Mouse (Mus musculus) C2C12 (cell line): ENCODE results near the gene Vgll4. TPM values are rescaled to one million over a fixed set of nuclear protein-coding genes. Genes with fewer than 3 reads are reported as not detected.

ENCODE experiments used
- H3K27me3 ChIP-seq: one replicate; pipeline ENCODE4 v1.6.1; 2011; ENCODE audit not compliant: control insufficient read depth, insufficient read depth, insufficient read length
- H3K36me3 ChIP-seq: one replicate; pipeline ENCODE4 v1.6.1; 2011; ENCODE audit not compliant: control insufficient read depth, insufficient read depth
- H3K4me3 ChIP-seq: one replicate; pipeline ENCODE4 v1.5.1; 2011; ENCODE audit warnings: mild to moderate bottlenecking, control low read depth; ENCODE audit not compliant: poor library complexity, insufficient read depth, severe bottlenecking
- H3K79me2 ChIP-seq: one replicate; pipeline ENCODE4 v1.6.1; 2011; ENCODE audit not compliant: control insufficient read depth, insufficient read depth
- H3K79me3 ChIP-seq: one replicate; pipeline ENCODE4 v1.6.1; 2011; ENCODE audit warnings: low read depth, control low read depth
- H3ac ChIP-seq: one replicate; pipeline ENCODE3; 2011; ENCODE audit warnings: low read depth; ENCODE audit not compliant: control insufficient read depth, insufficient read length
- CEBPB ChIP-seq: IDR thresholded peaks from one replicate; pipeline ENCODE4 v1.6.1; 2011; ENCODE audit warnings: low read depth, mild to moderate bottlenecking, control low read depth, moderate library complexity
- CTCF ChIP-seq: IDR thresholded peaks from one replicate; pipeline ENCODE4 v1.5.1; 2011; ENCODE audit not compliant: control insufficient read depth, insufficient read depth, insufficient read length
- FOSL1 ChIP-seq: IDR thresholded peaks from one replicate; pipeline ENCODE4 v1.8.0; 2011; ENCODE audit warnings: mild to moderate bottlenecking, low read length; ENCODE audit not compliant: poor library complexity, insufficient read depth, severe bottlenecking
- MAX ChIP-seq: IDR thresholded peaks from one replicate; pipeline ENCODE4 v1.6.1; 2011; ENCODE audit warnings: mild to moderate bottlenecking, control low read depth
- MYOD1 ChIP-seq: IDR thresholded peaks from one replicate; pipeline ENCODE4 v1.6.1; 2011; ENCODE audit warnings: low read depth; ENCODE audit not compliant: control insufficient read depth, insufficient read length
- MYOG ChIP-seq: IDR thresholded peaks from one replicate; pipeline ENCODE4 v1.6.1; 2011; ENCODE audit not compliant: control insufficient read depth, insufficient read length; ENCODE audit errors: extremely low read depth
- USF1 ChIP-seq: IDR thresholded peaks from one replicate; pipeline ENCODE4 v1.6.1; 2011; ENCODE audit warnings: low read depth, mild to moderate bottlenecking, control low read depth, moderate library complexity
- polyA plus RNA-seq: library from polyadenylated mRNA; unstranded; fragments of >200 nt; fragmentation: generic; extraction: Trizol; gene quantifications from one replicate; pipeline ENCODE4 v1.2.1, GENCODE M21; 2012; ENCODE audit warnings: missing spikeins

Gene Vgll4
- polyA plus RNA-seq, 1 experiment = 30.7 TPM

- TF ChIP-seq CEBPB = no peak
- no peak for TF ChIP-seq FOSL1
- TF ChIP-seq MAX = no peak
- no peak for TF ChIP-seq MYOG
- no peak for TF ChIP-seq CTCF
- no peak for TF ChIP-seq MYOD1
- TF ChIP-seq USF1 = no peak
- Histone ChIP-seq H3K27me3 (no peaks in the 10 kb centered on the region), H3K79me2 (peaks cover 100% of the 10 kb centered on the region), H3ac (no peak overlapping the region), H3K4me3 (no peak overlapping the region), H3K36me3 (peaks cover 27% of the 10 kb centered on the region), H3K79me3 (peaks cover 89% of the 10 kb centered on the region)
Measured at GRCm38 (mm10) chr6:114883261-114883740, 86.5 kb downstream of the Vgll4 start.

- no peak for TF ChIP-seq CEBPB
- TF ChIP-seq USF1 = no peak
- TF ChIP-seq FOSL1 = no peak
- no peak for TF ChIP-seq MAX
- no peak for TF ChIP-seq MYOG
- TF ChIP-seq MYOD1 = no peak
- no peak for TF ChIP-seq CTCF
- no peak overlapping the region for H3K4me3 ChIP-seq
Measured at GRCm38 (mm10) chr6:114882675-114883074, 87.1 kb downstream of the Vgll4 start.

GRCm38 (mm10) chr6:114882212-114882611 lies 87.6 kb downstream of the Vgll4 start:
- Histone ChIP-seq H3K79me3 (peaks cover 88% of the 10 kb centered on the region), H3K4me3 (no peak overlapping the region), H3ac (no peak overlapping the region), H3K79me2 (peaks cover 100% of the 10 kb centered on the region), H3K27me3 (no peaks in the 10 kb centered on the region), H3K36me3 (peaks cover 18% of the 10 kb centered on the region)
- TF ChIP-seq CTCF (no peak), MYOD1 (no peak), USF1 (no peak), CEBPB (no peak), MYOG (no peak), FOSL1 (no peak), MAX (no peak)

More at GRCm38 (mm10) chr6:114882675-114883074, 87.1 kb downstream of the Vgll4 start:
- Histone ChIP-seq H3K79me2 (peaks cover 100% of the 10 kb centered on the region), H3K36me3 (peaks cover 22% of the 10 kb centered on the region), H3K79me3 (peaks cover 88% of the 10 kb centered on the region), H3K27me3 (no peaks in the 10 kb centered on the region), H3ac (no peak overlapping the region)

- Histone ChIP-seq H3K27me3 (no peaks in the 10 kb centered on the region), H3K79me3 (peaks cover 90% of the 10 kb centered on the region), H3K4me3 (no peak overlapping the region), H3K36me3 (peaks cover 10% of the 10 kb centered on the region), H3ac (no peak overlapping the region), H3K79me2 (peaks cover 100% of the 10 kb centered on the region)
- TF ChIP-seq MYOG = no peak
- TF ChIP-seq FOSL1 = no peak
- TF ChIP-seq MAX = no peak
- TF ChIP-seq CTCF = no peak
- no peak for TF ChIP-seq MYOD1
- TF ChIP-seq CEBPB = no peak
- no peak for TF ChIP-seq USF1
Measured at GRCm38 (mm10) chr6:114880798-114881197, 89.0 kb downstream of the Vgll4 start.

GRCm38 (mm10) chr6:114878841-114879520 lies 90.8 kb downstream of the Vgll4 start:
- H3ac ChIP-seq = no peak overlapping the region
- TF ChIP-seq CEBPB (no peak), USF1 (no peak), MYOG (no peak), MYOD1 (no peak), CTCF (no peak), FOSL1 (no peak), MAX (no peak)
- no peak overlapping the region for H3K4me3 ChIP-seq
- peaks cover 97% of the 10 kb centered on the region for H3K79me2 ChIP-seq
- H3K36me3 ChIP-seq = peaks cover 7% of the 10 kb centered on the region
- peaks cover 83% of the 10 kb centered on the region for H3K79me3 ChIP-seq
- H3K27me3 ChIP-seq = no peaks in the 10 kb centered on the region

- H3K4me3 ChIP-seq = no peak overlapping the region
- H3ac ChIP-seq = no peak overlapping the region
- peaks cover 3% of the 10 kb centered on the region for H3K36me3 ChIP-seq
- TF ChIP-seq MAX (no peak), FOSL1 (no peak), MYOG (no peak), CTCF (no peak), USF1 (no peak), MYOD1 (no peak), CEBPB (no peak)
- H3K27me3 ChIP-seq = no peaks in the 10 kb centered on the region
- peaks cover 79% of the 10 kb centered on the region for H3K79me3 ChIP-seq
- H3K79me2 ChIP-seq = peaks cover 97% of the 10 kb centered on the region
Measured at GRCm38 (mm10) chr6:114876546-114876945, 93.2 kb downstream of the Vgll4 start.
